Mouse (Mus musculus): ENCODE results near the gene Fxyd5.

The Fxyd5 gene

DNA sequence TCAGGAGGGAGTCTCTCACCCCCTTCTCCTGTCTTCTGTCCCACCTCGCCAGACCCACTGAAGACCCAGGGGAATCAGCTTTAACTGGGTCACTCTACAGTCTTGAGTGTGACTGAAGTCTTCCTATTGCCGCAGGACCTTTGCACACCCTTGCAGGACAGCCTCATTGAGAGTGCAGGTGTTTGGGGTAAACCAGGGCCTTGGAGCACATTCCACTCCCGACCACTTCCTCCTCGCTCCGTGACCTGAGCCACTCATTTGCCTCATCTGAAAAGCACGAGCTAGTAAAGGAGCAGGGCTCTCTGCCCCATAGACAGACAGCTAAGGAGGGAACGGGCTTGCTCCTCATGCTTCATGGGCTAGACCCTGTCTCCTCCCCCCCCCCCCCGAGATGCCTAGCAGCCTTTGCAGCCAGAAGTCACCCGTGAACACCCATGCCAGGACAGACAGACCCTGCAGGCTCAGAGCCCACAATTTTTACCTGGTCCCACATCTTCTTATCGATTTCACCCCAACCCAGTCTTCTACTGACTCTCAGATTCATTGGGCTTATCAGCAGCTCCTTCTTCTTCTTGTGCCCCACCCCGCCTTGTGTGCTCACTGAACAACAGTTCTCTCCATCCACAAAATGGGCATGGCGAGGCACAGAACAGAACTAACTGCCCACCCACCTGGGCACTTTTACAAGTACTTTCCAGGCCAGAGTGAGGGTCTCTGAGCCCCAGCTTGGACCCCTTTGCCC lies 1.8 kb downstream of the Fxyd5 start:
- DNase-seq (ENCODE audit: low spot score), result no peak

DNA sequence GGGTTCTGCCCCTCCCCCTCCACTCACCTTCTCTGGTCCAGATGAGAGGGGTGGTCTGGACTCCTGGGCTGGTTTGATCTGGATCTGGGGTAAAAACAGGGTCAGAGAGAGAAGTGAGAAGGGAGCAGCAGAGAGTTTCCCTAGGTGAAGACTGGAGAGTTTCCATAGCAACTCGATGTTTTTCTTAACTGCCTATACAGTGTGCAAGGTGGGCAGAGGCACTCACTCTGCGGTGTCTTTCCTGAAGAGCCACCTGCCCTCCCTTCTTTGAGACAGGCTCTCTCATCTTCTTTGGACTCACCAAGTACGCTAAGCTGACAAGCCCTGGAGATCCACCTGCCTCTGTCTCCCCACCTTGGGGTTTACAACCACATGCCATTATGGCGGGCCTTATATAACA lies 3.3 kb downstream of the Fxyd5 start:
- no peak for DNase-seq (ENCODE audit: low spot score)

DNA sequence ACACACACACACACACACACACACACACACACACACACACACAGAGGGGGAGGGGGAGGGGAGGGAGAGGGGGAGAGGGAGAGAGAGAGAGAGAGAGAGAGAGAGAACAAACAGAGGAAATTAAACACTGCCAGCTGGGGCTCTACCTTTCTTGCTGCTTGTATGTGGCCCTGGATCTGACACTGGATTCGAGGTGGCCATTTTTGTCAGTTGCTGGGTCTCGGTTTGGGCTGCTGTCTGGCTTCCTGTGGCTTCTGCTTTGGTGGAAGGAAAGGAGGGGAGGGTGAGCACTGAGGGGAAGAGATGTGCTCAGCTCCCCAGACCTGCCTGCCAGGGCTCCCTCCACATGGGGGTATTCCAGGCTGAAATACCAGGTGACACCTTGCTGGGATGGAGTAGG lies 4.6 kb downstream of the Fxyd5 start:
- DNase-seq (ENCODE audit: low spot score), result no peak

DNA sequence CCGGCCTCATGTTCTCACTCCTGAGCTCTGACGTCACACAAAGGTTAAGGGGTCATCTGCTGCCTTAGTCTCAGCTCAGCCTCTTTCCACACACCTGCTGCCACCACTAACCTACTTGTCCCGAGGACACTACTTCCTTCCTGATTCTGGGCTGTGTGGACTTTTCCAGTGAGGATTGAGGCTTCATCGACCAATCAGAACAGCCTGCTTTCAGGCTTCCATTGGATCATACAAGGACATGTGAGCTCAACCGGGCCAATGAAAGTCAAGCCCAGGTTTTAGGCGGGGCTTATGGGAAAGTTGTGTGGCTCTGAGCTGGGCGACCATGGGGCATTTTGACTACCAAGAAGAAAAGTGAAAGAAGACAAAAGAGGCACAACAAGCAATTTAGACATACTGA lies 5.4 kb downstream of the Fxyd5 start:
- DNase-seq (ENCODE audit: low spot score), result no peak

DNA sequence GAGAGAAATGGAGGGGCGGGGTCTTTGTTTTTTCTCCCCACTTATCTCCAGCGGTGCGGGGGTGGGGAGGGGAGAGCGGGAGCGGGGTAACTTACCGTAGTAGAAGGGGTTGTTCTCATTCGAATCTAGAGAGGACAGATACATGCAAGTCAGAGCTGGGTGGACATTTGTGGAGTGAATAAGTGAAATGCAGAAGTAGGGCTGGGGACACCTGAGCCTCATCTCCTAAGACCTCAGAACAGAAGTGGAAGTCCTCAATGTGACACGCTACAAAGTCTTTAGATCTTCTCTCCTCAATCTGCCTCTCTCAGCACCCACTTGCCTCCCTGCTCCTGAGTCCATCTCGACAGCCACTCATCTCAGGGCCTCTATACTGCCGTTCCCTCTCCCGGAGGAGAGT lies 7.0 kb downstream of the Fxyd5 start:
- no peak for DNase-seq (ENCODE audit: low spot score)

DNA sequence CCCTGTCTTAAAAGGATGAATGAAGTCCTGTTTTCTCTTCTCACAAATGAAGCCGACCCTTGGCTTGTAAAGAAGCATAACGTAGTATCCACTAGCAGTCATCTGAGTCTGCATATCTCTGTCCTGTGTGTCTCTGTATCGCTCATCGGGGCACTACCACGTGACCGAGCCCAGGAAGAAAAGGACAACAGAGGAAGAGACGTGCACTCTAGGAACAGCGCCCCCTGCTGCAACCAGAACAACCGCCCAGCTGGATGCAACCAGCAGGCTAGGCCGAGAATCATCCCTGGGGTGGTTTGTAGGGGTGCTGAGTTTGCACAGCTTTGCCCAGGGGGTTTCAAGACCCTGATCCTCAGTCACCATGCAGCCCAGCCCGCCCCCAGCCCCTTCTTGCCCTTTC lies 7.5 kb downstream of the Fxyd5 start:
- no peak for DNase-seq (ENCODE audit: low spot score)

DNA sequence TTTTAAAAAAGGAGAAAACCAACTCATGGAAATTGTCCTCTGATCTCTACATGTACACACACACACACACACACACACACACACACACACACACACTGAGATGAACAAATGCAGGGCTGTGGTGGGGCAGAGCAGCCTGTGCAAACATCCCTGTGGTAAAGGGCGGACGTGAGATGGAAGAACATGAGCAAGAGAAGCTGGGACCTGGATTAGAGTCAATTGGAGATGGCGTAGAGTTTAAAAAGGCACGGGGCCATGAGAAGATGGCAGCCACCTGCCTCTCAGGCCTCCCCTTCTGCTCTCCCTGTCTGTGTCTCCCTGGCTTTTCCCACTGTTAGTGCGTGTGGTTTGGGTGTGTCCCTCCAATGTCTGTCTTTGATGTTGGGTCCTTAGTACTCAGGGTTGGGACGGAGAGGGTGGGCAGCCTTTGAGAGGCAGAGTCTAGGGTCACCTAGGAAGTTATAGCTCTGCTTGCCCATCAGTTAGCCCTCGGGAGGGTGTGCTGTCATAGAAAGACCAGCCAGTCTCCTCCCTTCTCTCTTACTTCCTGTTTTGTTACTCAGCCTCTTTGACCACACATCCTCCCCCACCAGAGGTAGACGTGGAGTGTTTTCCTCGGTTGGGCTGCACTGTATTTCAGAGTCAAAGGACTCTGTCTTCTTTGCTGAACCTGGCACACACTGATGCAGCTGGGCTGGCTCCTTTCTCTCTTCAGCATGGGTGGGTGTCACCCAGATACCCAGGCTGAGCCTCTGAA lies 8.7 kb downstream of the Fxyd5 start:
- DNase-seq (ENCODE audit: low spot score), result no peak

DNA sequence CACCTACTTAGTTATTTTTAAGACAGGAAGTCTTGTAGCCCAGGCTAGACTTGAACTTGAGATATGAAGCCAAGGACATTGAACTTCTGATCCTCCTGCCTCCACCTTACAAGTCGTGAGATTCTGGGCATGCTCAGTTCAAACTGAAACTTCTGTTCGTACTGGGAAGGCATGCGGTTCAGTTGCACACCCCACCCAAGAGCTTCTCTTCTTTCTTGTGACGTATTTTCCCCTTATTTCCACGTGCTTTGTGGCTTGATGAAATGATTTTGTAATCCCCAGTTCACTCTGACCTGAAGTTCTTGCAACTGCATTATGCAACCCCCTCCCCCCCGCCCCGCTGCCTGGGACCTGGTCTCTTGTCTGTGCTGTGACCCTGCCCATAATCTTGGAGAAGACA lies 10.6 kb downstream of the Fxyd5 start:
- DNase-seq (ENCODE audit: low spot score), result no peak

DNA sequence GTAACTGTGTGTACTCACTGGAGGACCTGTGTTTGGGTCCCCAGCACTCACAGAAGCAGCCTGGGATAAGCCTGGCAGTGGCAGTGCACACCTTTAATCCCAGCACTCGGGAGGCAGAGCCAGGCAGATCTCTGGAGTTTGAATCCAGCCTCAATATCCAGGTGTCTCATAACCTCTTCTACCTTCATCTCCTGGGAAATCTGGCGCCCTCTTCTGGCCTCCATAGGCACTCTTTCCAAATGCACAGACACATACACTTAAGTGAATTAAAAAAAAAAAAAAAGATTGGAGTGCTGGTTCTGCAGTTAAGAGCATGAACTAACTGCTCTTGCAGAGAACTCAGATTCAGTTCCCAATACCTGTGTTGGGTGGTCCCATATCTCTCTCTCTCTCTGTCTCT lies 11.6 kb downstream of the Fxyd5 start:
- no peak for DNase-seq (ENCODE audit: low spot score)

DNA sequence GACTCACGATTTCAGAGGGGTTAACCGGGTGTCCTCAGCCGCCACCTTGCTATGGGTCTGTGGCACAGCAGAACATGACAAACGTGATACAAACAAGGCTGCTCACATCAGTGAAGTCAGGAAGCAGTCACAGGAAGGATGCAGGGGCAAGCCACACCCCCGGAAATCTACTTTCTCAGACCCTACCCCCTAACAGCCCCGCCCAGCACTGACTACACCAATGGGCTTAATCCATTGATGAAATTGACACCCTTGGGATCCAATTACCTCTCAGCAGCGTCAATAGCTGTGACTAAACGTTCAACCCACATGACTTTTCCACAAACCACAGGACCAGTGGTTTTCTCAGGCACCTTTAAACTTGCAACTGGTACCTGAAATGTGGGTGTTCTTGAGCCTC lies 13.7 kb downstream of the Fxyd5 start:
- DNase-seq (ENCODE audit: low spot score), result no peak

DNA sequence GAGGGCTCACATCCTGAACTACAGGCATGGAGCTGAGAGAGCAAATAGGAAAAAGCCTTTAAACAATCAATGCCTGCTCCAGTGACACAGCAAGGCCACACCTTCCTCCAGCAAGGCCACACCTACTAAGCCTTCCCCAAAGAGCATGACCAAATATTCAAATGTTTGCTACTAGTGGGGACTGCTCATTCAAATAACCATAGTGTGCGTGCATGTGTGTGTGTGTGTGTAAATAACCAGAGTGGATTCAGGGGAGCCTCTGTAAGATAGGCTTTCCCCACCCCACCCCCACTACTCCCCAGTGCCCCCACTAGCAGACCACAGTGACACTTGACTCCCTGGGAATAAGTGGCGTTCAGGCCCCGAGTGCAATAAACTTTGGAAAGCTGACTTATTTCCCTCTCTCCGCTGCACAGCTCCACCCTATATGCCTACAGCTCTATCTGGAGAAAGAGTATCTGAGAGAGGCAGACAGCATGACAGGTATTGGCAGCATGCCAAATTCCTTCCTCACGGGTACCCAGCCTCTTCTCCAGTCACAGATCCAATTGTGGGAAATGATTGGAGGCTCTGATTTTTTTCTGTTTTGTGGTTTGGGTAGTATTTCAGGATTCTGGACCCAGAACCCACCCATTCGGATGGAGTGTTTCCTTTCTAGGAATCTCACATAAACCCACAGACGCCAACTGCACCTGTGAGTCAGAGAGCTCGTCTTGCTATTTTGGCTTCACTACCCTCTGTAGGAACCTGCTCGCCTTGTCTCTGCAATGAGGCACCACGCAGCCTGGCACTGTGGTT lies 25.0 kb downstream of the Fxyd5 start:
- no peak for DNase-seq (ENCODE audit: low spot score)

DNA sequence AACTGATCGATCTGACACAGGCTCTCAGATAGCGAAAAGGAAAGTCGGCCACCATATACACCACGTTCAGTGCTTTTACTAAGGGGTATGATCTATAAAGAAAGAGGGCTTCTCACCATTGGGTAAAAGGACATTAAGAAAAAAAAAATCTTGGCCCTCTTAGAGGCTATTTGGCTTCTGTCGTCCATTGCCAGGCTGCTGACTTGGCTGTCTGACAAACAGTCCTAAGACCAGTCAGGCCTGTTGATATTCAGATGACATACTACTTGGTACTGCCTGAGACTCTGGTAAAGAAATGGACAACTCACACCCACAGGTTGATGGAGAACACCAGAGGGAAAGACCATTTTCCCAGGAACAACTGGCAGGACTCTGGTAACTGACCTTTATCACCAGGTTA lies 29.3 kb downstream of the Fxyd5 start:
- no peak for DNase-seq (ENCODE audit: low spot score)

DNA sequence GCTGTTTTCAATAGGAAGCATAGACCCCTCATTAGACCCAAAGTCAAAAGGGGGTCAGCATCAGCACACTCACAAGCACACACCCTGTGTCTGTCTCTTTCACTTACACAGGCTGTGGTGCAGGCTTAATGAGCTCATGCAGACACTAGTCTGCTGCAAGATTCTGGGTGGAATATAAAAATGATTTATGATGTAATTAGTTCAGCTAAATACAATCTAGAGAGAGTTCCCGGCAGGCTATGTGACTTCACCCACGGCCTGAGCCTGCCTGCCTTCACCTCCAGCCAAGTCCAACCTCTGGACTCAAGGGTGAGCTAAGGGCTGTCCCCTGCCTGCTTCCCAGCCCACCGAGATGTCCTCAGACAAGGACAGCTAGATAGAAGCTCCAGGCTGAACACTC lies 33.4 kb downstream of the Fxyd5 start:
- no peak for DNase-seq (ENCODE audit: low spot score)

DNA sequence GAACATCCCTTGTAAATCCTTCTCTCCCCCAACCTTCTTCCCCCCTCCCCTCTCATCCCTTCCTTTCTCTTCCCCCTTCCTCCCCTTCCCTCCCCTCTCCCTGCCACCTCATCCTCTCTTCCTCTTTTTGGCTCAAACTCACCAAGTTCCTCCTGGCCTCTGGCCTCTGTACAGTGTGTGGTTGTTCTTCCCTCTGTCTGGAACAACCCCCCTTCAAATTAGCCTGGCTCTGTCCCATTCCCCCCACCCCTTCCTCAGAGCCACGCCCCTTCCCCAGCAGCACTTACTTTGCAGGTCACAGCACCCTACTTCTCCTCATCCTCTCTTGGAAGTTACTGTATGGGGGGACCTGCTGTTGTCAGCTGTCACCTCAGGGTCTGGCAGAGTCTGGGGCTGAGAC lies 34.1 kb downstream of the Fxyd5 start:
- no peak for DNase-seq (ENCODE audit: low spot score)

DNA sequence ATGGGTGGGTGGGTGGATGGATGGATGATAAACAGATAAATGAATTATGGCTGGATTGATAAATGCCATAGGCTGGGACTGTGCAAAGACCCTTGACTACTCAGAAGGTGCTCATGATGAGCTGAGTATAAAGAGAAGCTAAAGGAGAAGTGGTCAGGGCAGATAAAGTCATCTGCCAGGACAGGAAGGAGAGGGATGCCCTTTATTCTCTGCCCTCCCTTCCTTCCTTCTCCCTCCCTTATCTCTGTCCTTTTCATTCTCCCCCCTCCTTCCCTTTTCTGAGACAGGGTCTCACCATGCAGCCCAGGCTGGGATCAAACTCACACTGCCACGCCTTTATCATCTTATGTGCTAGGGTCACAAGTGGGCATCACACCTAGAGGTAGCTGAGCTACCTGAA lies 34.5 kb downstream of the Fxyd5 start:
- DNase-seq (ENCODE audit: low spot score), result no peak

DNA sequence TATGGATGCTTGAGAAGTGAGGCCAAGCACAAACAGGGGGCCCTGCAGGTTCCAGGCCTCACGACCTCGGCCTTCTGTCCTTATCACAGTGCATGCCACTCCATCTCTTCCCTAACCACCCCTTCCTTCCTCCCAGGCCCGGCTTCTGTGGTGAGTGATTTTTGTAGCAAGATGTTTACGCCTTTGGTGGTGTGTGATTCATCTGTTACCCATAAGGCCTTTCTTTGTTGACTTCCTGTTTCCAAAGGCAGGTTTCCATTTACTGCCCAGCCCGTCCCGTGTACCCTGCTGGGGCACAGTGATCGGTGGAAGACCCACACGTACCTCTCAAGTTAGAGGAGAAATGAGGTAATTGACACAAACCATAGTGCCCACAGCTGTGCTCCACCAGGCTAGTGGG lies 39.6 kb downstream of the Fxyd5 start:
- DNase-seq (ENCODE audit: low spot score), result no peak

DNA sequence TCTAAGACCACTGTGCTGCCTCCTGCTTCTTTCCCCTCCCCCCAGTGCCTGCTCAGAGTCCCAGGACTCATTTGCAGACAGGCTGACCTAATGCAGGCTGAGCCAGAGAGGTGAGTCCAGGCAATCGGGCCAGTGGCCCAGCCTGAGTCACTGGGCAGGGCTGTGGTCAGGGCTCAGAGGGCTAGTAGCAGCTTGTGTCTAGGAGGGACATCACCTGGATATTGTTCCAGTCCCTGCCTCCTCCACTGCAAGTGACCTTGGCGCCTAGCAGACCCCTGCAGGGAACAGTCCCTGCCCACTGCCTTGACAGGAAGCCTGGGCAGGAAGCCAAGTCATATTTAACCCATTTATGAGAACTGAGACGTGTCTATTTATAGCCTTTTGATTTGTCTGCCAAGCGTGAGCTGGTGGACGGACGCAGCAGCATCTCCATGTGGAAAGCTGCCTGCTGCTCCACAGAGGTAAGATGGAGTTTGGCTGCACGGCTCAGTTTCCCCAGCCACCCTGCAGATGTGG lies 41.7 kb downstream of the Fxyd5 start:
- DNase-seq (ENCODE audit: low spot score), result no peak

DNA sequence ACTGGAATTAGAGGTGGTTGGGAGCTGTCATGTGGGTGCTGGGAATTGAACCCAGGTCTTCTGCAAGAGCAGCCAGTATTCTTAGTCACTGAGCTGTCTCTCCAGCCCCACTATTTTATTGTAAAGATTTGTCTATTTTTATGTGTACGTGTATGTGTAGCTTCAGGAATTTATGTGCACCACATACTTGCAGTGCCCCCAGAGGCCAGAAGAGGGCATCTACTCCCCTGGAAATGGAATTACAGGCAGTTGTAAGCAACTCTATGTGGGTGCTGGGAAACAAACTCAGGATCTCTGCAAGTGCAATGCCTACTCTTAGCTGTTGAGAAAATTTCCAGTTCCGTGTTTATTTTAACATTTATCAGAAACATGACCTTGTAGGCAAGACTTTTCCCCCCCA lies 45.8 kb downstream of the Fxyd5 start:
- no peak for DNase-seq (ENCODE audit: low spot score)

DNA sequence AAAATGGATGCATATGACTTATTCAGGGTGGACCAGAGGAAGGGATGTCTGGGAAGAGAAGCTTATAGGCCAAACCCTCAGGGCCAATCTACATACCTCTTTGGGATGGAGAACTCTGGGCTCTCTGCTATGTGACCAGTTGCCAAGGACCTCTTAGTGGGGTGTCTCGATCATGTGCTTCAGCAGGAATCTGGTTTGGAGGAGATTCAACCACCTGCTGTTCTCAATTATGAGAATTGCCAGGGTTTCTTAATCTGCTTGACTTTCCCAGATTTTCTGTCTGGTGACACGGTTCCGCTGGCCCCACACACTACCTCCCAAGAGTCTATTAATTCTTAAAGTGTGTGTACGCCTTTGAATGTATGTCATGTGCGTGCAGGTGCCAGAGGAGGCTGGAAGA lies 48.3 kb downstream of the Fxyd5 start:
- no peak for DNase-seq (ENCODE audit: low spot score)

DNA sequence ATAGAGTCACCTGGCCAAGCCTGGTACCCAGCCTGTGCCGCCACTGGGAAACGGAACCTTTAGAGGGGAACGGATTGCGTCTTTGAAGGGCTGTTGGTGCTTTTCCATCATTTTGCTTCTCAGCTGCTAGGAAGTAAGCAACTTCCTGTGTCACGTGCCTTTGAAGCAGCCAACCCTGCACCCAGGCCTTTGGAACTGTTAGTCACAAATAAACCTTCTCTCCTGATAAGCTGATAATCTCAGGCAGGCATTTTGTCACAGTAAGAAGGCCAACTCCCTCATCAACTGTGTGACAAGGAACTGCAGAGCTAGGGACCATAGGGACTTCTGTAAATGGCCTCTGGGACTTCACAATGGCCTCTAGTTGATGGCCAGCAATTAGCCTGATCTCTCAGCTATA lies 50.1 kb downstream of the Fxyd5 start:
- no peak for DNase-seq (ENCODE audit: low spot score)

DNA sequence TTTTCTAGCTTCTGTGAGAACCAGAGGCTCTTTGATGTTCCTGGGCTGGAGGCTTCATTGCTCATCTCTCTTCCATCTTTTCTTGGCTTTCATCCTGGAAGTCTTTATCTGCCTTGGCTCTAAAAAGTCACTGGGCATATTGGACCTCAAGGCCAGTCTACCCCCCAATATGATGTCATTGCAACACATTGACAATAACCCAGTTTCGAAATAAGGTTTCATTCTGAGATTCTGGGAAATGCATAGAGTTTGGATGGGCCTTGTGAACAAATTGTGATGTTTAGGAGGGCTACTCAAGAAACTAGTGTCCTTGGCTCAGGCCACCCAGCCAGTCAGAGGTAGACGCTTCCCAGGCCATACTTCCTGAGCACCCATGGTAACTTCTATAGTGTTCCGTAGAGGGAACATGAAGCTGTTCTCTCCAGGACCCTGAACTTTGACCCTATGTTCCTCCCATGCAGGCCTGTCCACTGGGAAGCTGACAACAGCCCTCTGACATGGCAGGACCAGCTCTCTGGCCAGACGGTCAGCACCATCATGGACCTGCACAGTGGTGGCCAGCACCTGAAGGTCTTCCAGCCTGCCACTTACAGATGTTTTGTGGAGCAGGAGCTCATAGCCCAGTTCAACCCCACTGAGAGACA lies 53.6 kb downstream of the Fxyd5 start:
- DNase-seq (ENCODE audit: low spot score), result no peak

DNA sequence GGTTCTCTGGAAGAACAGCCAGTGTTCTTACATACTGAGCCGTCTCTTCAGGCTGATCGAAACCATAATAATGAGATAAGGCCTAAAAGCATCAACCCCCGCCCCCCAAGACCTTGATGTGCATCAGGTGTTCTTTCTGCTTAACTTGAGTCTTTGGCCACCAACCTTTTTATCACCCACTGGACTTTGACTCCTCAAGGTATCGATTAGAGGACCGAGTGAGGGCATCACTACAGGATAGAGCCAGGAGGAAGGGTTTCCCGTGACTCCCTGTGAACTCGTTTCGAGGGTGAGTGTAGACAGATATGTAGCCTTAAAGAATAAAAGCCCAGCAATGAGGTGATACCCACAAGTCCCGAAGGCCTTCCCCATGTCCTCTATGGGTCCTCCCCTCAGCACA lies 56.9 kb downstream of the Fxyd5 start:
- DNase-seq (ENCODE audit: low spot score), result no peak
